Mouse (Mus musculus) stomach, postnatal 0 days (tissue): ENCODE measurements around the gene Alox8. TPM values are rescaled to one million over a fixed set of nuclear protein-coding genes. Genes with fewer than 3 reads are reported as not detected.

Experiments used
- ATAC-seq: fragments of 200-750 bp; cut with Nextera tagmentation; 2 replicates; pipeline ENCODE4 v1.8.0; 2017; ENCODE audit not compliant: low FRiP score, low TSS enrichment
- DNase-seq: peaks from one replicate; pipeline ENCODE4 v3.0.0-alpha.2; 2016; ENCODE audit warnings: low spot score
- H3K27ac ChIP-seq: fragments of 300-500 bp; sonication (generic); replicated peaks from 2 replicates; pipeline ENCODE4 v1.5.1; 2014; ENCODE audit warnings: mild to moderate bottlenecking, control low read depth
- H3K27me3 ChIP-seq: fragments of 300-500 bp; sonication (generic); 2 replicates; pipeline ENCODE4 v1.6.1; 2014; ENCODE audit warnings: low read length; ENCODE audit not compliant: control insufficient read depth, insufficient read depth
- H3K36me3 ChIP-seq: fragments of 300-500 bp; sonication (generic); 2 replicates; pipeline ENCODE4 v1.6.1; 2014; ENCODE audit warnings: low read length, mixed read lengths; ENCODE audit not compliant: control insufficient read depth, insufficient read depth
- H3K4me1 ChIP-seq: fragments of 300-500 bp; sonication (generic); replicated peaks from 2 replicates; pipeline ENCODE4 v1.6.1; 2014; ENCODE audit warnings: antibody characterized with exemption; ENCODE audit not compliant: control insufficient read depth, insufficient read depth
- H3K4me2 ChIP-seq: fragments of 300-500 bp; sonication (generic); replicated peaks from 2 replicates; pipeline ENCODE4 v1.6.1; 2014; ENCODE audit warnings: low read depth, mild to moderate bottlenecking, control low read depth, moderate library complexity
- H3K4me3 ChIP-seq: fragments of 300-500 bp; sonication (generic); 2 replicates; pipeline ENCODE4 v1.5.1; 2014; ENCODE audit warnings: low read depth, low read length, control low read depth
- H3K9ac ChIP-seq: fragments of 300-500 bp; sonication (generic); 2 replicates; pipeline ENCODE4 v1.6.1; 2014; ENCODE audit warnings: mild to moderate bottlenecking, low read length, control low read depth, mixed read lengths
- H3K9me3 ChIP-seq: fragments of 300-500 bp; sonication (generic); 2 replicates; pipeline ENCODE4 v1.6.1; 2016; ENCODE audit warnings: low read length; ENCODE audit not compliant: control insufficient read depth
- CTCF ChIP-seq: IDR thresholded peaks from 2 replicates; pipeline ENCODE4 v1.5.1; 2016; ENCODE audit warnings: antibody characterized with exemption, low read depth, mild to moderate bottlenecking, moderate library complexity
- EP300 ChIP-seq: optimal IDR thresholded peaks from 2 replicates; pipeline ENCODE3; 2016; ENCODE audit warnings: antibody characterized with exemption
- WGBS: fragments of 180-500 bp; shearing (Covaris S2); extraction: QIAGEN DNeasy Blood & Tissue Kit; methylation state at CpG from one replicate; pipeline ENCODE4 v1.1.7; 2014; 5-methylcytosine and 5-hydroxymethylcytosine counted together
- polyA plus RNA-seq: library from polyadenylated mRNA; unstranded; fragments of >200 nt; fragmentation: Nextera tagmentation; extraction: Ambion mirVana; gene quantifications from 2 replicates; pipeline ENCODE4 v1.2.1, GENCODE M21; 2015

Alox8 gene
- polyA plus RNA-seq, 1 experiment from 2014 or later, result 1.2 TPM

- ATAC-seq (peak; percentile 91), DNase-seq (peak; percentile 86)
- H3K4me3 ChIP-seq, result peak overlapping the region; percentile 43
- no peak overlapping the region; the same call in 1 of the 2 replicates for H3K27ac ChIP-seq
- no peaks in the 10 kb centered on the region for H3K9me3 ChIP-seq
- peaks cover 6% of the 10 kb centered on the region; the same call in 1 of the 2 replicates for H3K27me3 ChIP-seq
- peak overlapping the region; percentile 50 for H3K9ac ChIP-seq
- TF ChIP-seq CTCF (peak; percentile 63), EP300 (no peak)
- H3K36me3 ChIP-seq, result no peaks in the 10 kb centered on the region
- peak overlapping the region; percentile 74 for H3K4me2 ChIP-seq
- H3K4me1 ChIP-seq, result peaks cover 5% of the 10 kb centered on the region; the same call in 1 of the 2 replicates
- WGBS, result 2% methylated on average over 33 of the region's 33 CpGs
Observed at GRCm38 (mm10) chr11:69235285-69236060, 37.8 kb upstream of the Alox8 start.

GRCm38 (mm10) chr11:69233141-69233540 is 35.5 kb upstream of the Alox8 start:
- Histone ChIP-seq H3K9ac (no peak overlapping the region), H3K36me3 (no peaks in the 10 kb centered on the region), H3K4me2 (no peak overlapping the region), H3K9me3 (no peaks in the 10 kb centered on the region), H3K27ac (no peak overlapping the region), H3K27me3 (peaks cover 6% of the 10 kb centered on the region; the same call in 1 of the 2 replicates), H3K4me3 (no peak overlapping the region), H3K4me1 (peaks cover 5% of the 10 kb centered on the region; the same call in 1 of the 2 replicates)
- 58% methylated on average over 2 of the region's 2 CpGs for WGBS
- DNase-seq, result no peak
- TF ChIP-seq CTCF (no peak), EP300 (no peak)
- no peak for ATAC-seq

GRCm38 (mm10) chr11:69230420-69230819 is 32.8 kb upstream of the Alox8 start:
- no peaks in the 10 kb centered on the region for H3K36me3 ChIP-seq
- no peak for ATAC-seq

GRCm38 (mm10) chr11:69225715-69226114 is 28.1 kb upstream of the Alox8 start:
- 62% methylated on average over 1 of the region's 1 CpGs for WGBS
- H3K27me3 ChIP-seq, result no peaks in the 10 kb centered on the region
- no peak overlapping the region for H3K4me3 ChIP-seq
- H3K9ac ChIP-seq, result no peak overlapping the region
- ATAC-seq (no peak), DNase-seq (no peak)
- no peaks in the 10 kb centered on the region for H3K9me3 ChIP-seq
- H3K4me2 ChIP-seq, result no peak overlapping the region
- H3K4me1 ChIP-seq, result no peaks in the 10 kb centered on the region
- no peak for TF ChIP-seq EP300
- no peak for TF ChIP-seq CTCF
- no peaks in the 10 kb centered on the region for H3K36me3 ChIP-seq
- no peak overlapping the region for H3K27ac ChIP-seq

More at GRCm38 (mm10) chr11:69230420-69230819, 32.8 kb upstream of the Alox8 start:
- Histone ChIP-seq H3K9ac (no peak overlapping the region), H3K27ac (no peak overlapping the region), H3K4me3 (no peak overlapping the region), H3K9me3 (no peaks in the 10 kb centered on the region), H3K27me3 (no peaks in the 10 kb centered on the region), H3K4me1 (no peaks in the 10 kb centered on the region; the same call in 1 of the 2 replicates), H3K4me2 (no peak overlapping the region)
- WGBS, result 76% methylated on average over 4 of the region's 4 CpGs
- TF ChIP-seq EP300 (no peak), CTCF (peak; percentile 40; the same call in 1 of the 2 replicates)
- DNase-seq, result no peak

GRCm38 (mm10) chr11:69223101-69223500 is 25.5 kb upstream of the Alox8 start:
- H3K27ac ChIP-seq, result no peak overlapping the region
- no peak for ATAC-seq
- H3K9me3 ChIP-seq, result no peaks in the 10 kb centered on the region
- H3K36me3 ChIP-seq, result no peaks in the 10 kb centered on the region
- H3K4me3 ChIP-seq, result no peak overlapping the region
- no peaks in the 10 kb centered on the region for H3K4me1 ChIP-seq
- no peak overlapping the region for H3K4me2 ChIP-seq
- TF ChIP-seq EP300 (no peak), CTCF (no peak)
- WGBS, result 85% methylated on average over 4 of the region's 4 CpGs
- H3K9ac ChIP-seq, result no peak overlapping the region
- DNase-seq, result no peak
- H3K27me3 ChIP-seq, result no peaks in the 10 kb centered on the region

GRCm38 (mm10) chr11:69221070-69221469 is 23.4 kb upstream of the Alox8 start:
- no peak overlapping the region for H3K4me3 ChIP-seq
- no peaks in the 10 kb centered on the region for H3K4me1 ChIP-seq
- H3K9me3 ChIP-seq, result no peaks in the 10 kb centered on the region
- no peaks in the 10 kb centered on the region for H3K27me3 ChIP-seq
- no peak for DNase-seq
- no peak for ATAC-seq
- H3K9ac ChIP-seq, result no peak overlapping the region
- H3K27ac ChIP-seq, result no peak overlapping the region
- no peak for TF ChIP-seq EP300
- TF ChIP-seq CTCF, result 0 out of 2 replicates have a peak, but pooled peaks have one; percentile 3
- 76% methylated on average over 4 of the region's 4 CpGs for whole genome bisulfite sequencing
- no peak overlapping the region for H3K4me2 ChIP-seq
- H3K36me3 ChIP-seq, result no peaks in the 10 kb centered on the region
